Comparison of ENCODE assay signal across 16 mouse cellular contexts in genomic region chr8:55997859-55998258, GRCm38 (mm10). TPM values are rescaled to one million over a fixed set of nuclear protein-coding genes. Genes with fewer than 3 reads are reported as not detected.
A peak's percentile ranks its signal among the peaks of the same experiment; 100 is the strongest.
DNase-seq lines count a peak whose midpoint lies in the region; TF ChIP-seq lines count a peak whose summit lies in the region.
"Had no signal": no experiment of that assay in that cellular context is flagged by ENCODE, and none has a peak within 500 bp of the region (broad histone marks: within the 10 kb centered on the region; RNA-seq: fewer than 3 reads in every experiment).

No protein-coding gene starts in this region.

- no peak for TF ChIP-seq CTCF in brain, embryonic 14.5 days (IDR thresholded peaks at IDR 0.05; ENCODE audit: borderline replicate concordance, extremely low read depth, insufficient read depth, insufficient read length)
- no peak for TF ChIP-seq CTCF in layer of hippocampus, adult 2 months (conservative IDR thresholded peaks at IDR 0.05)

- TF ChIP-seq POLR2A in brain, embryonic 14.5 days (IDR thresholded peaks at IDR 0.05; ENCODE audit: borderline replicate concordance, extremely low read depth, insufficient read depth, insufficient read length, poor library complexity, severe bottlenecking) = no peak

- intact Hi-C loops in left cerebral cortex, postnatal 36 days (cut with DNase I) = no loop called here
- intact Hi-C loops in heart, postnatal 25 days (cut with DNase I) = no loop called here

- no peak overlapping the region for H3K27ac ChIP-seq in layer of hippocampus, adult 2 months
- H3K27ac ChIP-seq: embryonic facial prominence, embryonic 15.5 days; liver, embryonic 12.5 days; midbrain, embryonic 10.5 days had no signal

- no peak overlapping the region for H3K4me3 ChIP-seq in layer of hippocampus, adult 2 months
- H3K4me3 ChIP-seq: embryonic facial prominence, embryonic 15.5 days; liver, embryonic 12.5 days; midbrain, embryonic 10.5 days; myocyte had no signal

- peak; percentile 69 for DNase-seq in brain, adult 2 months (ENCODE audit: low read depth, low spot score)
- peak; percentile 62 for DNase-seq in brain, embryonic 14.5 days (ENCODE audit: low read depth)
- peak; percentile 33 to 69 for DNase-seq in layer of hippocampus, adult 2 months (ENCODE audit: low spot score in 2 of 2)
- DNase-seq in left cerebral cortex, postnatal 36 days (ENCODE audit: low spot score in 2 of 2) = peak; percentile 5 to 31
- DNase-seq in heart, postnatal 25 days (ENCODE audit: low spot score) = no peak
- no peak for DNase-seq in ovary, postnatal 10 days (ENCODE audit: low spot score)
- no peak for DNase-seq in retina, postnatal 1 day
- DNase-seq: cerebellum, adult 18-20 months; gastrocnemius, postnatal 10 days; heart, postnatal 14 days had no signal

RNA-seq across cellular contexts. Expression of gene Glra3, which starts 57.6 kb away (rescaled TPM):
- 0.29 and 0.56 TPM in 2 replicates for polyA plus RNA-seq in brain, embryonic 14.5 days (2012; rRNA removed)
- total RNA-seq in layer of hippocampus, adult 2 months (2021) = 1 to 10 TPM; 1.9 TPM
- 1 to 10 TPM; 6.3 to 8.1 TPM for total RNA-seq in left cerebral cortex, postnatal 36 days (2021)
- total RNA-seq in heart, postnatal 25 days (2021) = not detected
- total RNA-seq: gastrocnemius, postnatal 10 days; heart, postnatal 14 days had no signal
- polyA plus RNA-seq: activated CD4-positive, CD25-positive, alpha-beta regulatory T cell, adult 4 months; liver, embryonic 12.5 days; lung, postnatal 0 days had no signal

Comparison
In these comparisons a context has a peak if more than half of its experiments do, and no peak if none do; other contexts are left out.
1. DNase-seq: peak in brain, adult 2 months (single experiment), brain, embryonic 14.5 days (single experiment), layer of hippocampus, adult 2 months (2 of 2) and left cerebral cortex, postnatal 36 days (2 of 2); none in heart, postnatal 25 days (single experiment), ovary, postnatal 10 days (single experiment) and retina, postnatal 1 day (single experiment).